Mouse (Mus musculus) embryo, embryonic 11.5 days (tissue): ENCODE measurements around the gene Ptprcap.
A peak's percentile ranks its signal among the peaks of the same experiment; 100 is the strongest.
"Not testable (repeated sequence)": the region's sequence is repeated elsewhere in the genome, so short reads cannot be mapped to it uniquely, and the experiment has no call there.

Experiments used
- DNase-seq: peaks from one replicate; pipeline ENCODE4 v3.0.0-alpha.2; 2012; ENCODE audit warnings: low read depth, low spot score

Gene Ptprcap

DNA sequence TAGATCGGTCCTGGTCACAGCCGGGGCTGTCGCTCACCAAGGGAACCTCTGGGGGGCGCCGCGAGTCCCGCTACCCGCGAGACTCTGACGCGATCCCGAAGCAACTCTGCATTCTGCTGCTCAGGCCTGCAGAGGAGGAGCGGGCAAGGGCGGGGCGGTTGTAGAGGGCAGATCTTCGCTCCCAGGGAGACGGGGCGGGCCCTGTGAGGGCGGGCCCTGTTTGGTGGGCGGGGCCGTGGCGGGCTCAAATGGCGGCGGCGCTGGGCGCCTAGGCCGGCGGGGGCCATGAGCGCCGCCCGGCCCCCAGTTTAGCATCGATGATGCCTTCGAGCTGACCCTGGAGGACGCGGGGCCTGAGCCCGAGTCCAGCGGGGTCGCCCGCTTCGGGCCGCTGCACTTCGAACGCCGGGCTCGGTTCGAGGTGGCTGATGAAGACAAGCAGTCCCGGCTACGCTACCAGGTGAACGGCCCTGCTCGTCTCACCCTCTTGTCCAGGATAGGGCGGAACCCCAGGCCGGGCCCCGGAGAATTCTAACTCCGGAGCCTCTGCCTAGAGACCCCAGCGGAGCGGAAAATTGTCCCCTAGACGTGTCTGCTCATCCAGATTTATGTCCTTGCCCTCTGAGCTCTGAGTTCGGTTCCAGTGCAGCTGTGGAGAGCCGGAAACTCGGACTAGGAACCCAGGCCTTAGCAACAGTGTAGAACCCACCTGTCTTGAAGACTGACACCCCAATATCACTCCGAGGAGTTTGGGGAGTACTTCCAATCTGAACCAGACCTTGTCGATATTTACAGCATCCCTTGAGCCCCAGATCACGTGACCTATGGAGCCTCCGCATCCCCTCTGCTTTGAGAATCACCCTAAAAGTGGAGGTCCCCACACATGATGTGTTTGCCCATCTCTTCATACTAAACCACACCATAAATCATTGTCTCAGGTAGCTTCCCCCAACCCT lies 27.4 kb upstream of the Ptprcap start, which contains the start of gene Aip:
Gene Aip (minus strand): TSS at position 118 of the 956 bp plus-strand sequence.
- peak; percentile 94 for DNase-seq

- no peak for DNase-seq
Measured at GRCm38 (mm10) chr19:4126759-4127495, 26.5 kb upstream of the Ptprcap start.

GRCm38 (mm10) chr19:4129462-4129861 lies 23.9 kb upstream of the Ptprcap start:
- no peak for DNase-seq

DNA sequence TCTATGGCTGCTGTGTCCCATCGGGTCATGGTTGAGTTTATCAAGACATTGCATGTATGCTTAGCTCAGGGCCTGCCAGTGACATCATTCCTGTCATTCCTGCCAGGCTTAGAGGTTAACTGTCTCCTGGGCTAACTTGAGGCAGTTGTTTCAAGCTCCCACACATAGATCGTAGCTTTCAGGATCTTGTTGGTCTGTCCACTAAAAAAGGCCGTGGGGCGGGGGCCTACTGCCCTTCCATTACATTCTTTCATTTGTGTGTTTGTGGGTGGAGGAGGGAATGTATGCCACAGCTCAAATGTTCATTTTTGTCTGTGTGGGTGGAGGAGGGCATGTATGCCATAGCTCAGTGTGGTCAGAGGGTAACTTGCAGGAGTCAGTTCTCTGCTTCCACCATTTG lies 23.3 kb upstream of the Ptprcap start:
- no peak for DNase-seq

DNA sequence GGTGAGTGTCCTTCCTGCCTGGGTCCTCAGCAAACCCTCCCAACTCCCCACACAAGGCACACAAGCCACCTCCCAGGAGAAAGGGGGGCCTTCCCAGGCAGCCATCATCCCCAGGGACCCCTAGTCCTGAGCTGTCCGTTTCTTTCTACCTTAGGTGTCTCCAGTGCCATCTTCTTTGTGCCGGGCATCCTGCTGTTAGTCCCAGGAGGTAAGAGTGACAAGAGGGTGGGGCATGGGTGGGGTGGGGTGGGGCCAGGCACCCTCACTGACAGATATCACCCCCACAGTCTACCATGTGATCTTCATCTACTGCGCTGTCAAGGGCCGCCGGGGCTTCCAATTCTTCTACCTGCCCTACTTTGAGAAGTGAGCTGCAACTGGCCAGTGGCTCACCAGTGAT lies 22.3 kb upstream of the Ptprcap start:
- DNase-seq: no peak

DNA sequence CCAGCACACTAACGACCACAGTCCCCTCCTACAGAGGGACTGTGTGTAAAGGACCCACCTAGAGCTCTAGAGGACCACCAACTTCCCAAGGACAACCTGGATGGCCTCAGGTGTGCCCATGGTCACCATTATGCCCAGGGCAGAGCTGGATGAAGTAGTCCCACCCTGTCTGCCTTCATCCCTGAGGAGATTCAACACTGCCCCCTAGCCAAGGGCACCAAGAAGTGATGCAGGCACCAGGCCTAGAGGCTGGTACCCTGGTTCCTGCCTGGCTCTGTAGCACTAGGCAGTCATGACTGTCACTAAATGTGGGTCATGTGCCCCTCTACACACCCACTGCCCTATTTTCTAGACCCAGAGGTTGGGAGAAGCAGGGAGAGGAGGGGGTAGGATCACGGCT lies 21.6 kb upstream of the Ptprcap start:
- DNase-seq: no peak

GRCm38 (mm10) chr19:4134354-4134753 lies 19.1 kb upstream of the Ptprcap start:
- no peak for DNase-seq

DNA sequence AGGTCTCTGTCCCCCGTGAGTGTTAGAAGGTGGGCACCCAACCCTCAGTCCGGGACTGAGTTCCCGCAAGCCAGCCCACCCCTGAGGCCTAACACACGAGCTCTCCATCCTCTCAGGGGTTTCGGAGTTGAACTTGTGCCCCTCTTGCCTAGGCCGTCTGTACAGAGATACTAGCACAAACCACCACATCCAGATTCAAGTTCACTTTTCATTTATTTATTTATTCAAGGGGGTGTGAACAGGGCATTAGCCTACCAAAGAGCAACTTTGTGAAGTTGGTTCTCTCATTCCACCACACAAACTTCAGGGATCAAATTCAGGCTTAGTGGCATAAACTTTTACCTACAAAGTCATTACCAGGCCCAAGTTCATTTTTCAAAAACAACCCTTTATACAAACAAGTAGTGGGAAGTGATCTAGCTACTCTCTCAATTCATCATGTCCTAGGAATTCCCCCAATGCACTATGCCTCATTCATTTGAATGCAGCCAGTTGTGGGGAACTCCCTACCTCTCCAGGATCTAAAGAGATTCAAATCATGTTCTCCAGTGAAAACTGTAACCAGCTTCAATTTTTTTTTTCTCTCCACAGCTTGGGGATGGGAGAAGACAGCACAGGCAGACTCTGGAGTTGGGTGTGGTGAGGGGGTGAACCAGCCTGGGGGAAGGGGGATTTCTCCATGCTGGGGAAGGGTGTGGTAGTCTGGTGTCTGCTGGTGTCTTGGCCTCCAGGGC lies 18.0 kb upstream of the Ptprcap start:
- not testable (repeated sequence) for DNase-seq

DNA sequence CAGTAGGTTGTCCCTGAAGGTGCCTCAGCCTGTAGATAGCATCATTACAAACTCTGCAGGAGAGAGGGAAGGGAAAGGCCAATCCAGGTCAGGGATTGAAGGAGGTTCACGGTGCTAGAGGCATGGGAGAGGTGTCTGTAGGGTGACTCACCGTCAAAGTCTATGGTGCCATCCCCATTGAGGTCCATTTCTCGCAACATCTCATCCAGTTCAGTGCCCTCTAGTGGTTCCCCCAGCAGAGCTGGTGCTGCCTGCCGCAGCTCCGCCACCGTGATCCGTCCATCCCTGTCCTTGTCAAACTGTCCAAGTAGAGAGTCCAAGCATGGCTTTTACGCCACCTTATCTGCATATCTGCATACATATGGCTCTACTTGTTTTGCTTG lies 17.4 kb upstream of the Ptprcap start:
- DNase-seq: not testable (repeated sequence)

DNA sequence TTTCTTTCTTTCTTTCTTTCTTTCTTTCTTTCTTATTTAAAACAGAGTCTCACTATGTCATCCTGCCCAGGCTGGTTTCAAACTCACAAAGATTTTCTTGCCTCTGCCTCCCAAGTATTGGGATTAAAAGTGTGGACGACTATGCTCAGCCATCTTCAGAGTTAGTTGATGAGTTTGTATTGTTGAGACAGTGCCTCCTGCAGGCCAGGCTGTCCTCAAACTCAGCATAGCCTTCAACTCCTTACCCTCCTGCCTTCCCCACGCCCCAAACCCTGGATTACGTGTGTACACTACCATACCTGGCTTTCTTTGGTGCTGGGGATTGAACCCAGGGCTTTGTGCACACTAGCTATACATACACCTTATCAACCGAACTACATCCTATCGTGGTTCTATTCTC lies 16.9 kb upstream of the Ptprcap start:
- DNase-seq: no peak

DNA sequence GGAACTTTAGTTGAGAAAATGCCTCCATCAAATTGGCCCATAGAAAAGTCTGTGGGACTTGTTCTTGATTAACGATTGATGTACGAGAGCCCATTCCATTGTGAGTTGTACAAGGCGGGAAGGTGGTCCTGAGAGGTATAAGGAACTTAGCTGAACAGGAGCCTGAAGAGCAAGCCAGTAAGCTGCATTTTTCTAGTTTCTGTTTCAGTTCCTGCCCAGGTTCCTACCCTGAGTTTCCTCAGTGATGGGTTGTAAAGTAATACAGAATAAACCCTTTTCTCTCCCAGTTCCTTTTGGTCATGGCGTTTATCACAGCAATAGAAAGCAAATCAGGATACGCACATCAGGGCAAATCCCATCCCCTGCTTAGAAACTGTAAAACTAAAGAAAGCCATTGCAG lies 15.5 kb upstream of the Ptprcap start:
- no peak for DNase-seq

DNA sequence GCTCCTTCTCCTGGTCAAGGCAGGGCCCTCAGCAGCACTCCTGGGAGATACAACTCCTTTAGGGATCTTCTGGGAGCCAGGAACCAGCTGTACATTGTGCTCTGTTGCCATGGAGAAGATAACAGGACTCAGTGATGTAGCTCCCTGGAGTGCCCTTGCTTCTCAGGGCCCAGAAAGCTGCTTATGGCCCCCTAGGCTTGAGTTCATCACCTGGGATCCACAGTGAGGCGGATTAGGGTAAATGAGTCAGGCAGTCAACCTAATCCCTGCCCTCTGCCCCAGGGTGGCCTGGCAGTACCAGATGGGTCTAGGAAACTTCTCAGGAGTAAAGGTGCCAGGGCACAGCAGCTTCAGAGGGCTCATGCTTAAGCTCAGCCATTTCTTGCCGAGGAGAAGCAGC lies 14.0 kb upstream of the Ptprcap start, which contains the start of gene Gpr152:
Gene Gpr152 (plus strand): TSS at position 342 of the 400 bp plus-strand sequence.
- no peak for DNase-seq

DNA sequence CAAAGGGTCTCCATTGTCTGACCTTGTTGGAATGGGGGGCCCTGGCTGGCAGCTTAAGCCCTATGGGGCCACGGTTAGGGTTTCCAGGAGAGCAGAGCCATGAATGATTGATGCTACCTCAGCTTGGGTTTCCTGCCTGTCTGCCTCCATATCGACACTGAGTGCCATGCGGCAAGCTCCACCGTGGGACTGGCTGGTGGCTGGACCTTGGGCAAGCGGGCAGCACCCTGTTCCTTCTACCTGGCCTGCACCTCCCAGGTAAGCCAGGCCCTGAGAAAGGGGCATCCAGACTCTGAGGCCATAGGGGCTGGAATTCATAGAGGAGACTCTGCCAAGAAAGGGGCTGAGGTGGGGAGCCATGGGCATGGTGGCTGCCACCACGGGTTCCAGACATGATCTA lies 13.3 kb upstream of the Ptprcap start:
- no peak for DNase-seq

- no peak for DNase-seq
Measured at GRCm38 (mm10) chr19:4142416-4143173, 10.8 kb upstream of the Ptprcap start.

GRCm38 (mm10) chr19:4143759-4144268 lies 9.6 kb upstream of the Ptprcap start, which contains the start of gene Cabp4:
Gene Cabp4 (minus strand): TSS chr19:4144033.
- no peak for DNase-seq

GRCm38 (mm10) chr19:4144550-4145498 lies 8.6 kb upstream of the Ptprcap start:
- DNase-seq: no peak

DNA sequence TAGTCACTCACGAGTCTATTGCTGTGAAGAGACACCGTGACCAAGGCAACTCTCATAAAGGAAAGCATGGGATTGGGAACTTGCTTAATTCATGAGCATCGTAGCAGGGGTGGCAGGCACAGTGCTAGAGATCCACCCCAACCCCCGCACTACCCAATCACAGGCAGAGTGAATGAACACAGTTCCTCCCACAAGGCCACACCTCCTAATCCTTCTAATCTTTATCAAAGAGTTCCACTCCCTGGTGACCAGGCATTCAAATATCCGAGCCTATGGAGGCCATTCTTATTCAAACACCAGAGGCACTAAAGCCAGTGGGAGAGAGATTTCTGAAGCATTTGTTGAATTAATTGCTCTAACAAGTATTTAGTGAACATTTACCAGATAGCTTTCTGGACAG lies 7.5 kb upstream of the Ptprcap start:
- no peak for DNase-seq

GRCm38 (mm10) chr19:4146366-4147021 lies 6.9 kb upstream of the Ptprcap start:
- no peak for DNase-seq

DNA sequence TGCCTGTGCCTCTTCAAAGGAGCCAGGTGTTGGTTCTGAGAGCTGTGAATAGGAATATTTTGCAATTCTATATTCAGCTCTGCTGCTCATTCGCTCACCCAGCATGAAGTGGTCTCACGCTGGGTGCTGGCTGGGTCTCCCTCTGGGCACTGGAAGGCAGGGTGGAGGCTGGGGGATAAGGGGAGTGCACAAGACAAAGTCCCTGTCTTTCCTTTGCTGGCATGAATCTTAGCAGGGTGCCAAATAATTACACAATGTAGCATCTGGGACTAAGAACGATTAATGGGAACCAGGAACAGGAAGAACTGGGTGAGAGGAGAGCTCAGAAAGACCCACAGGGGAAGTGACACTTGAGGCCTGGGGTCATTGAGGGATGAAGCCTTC lies 6.4 kb upstream of the Ptprcap start:
- DNase-seq: no peak
